ENCODE assay signal across 20 mouse cellular contexts in genomic region chr3:95756808-95757207, GRCm38 (mm10). TPM values are rescaled to one million over a fixed set of nuclear protein-coding genes. Genes with fewer than 3 reads are reported as not detected.
A peak's percentile ranks its signal among the peaks of the same experiment; 100 is the strongest.
DNase-seq lines count a peak whose midpoint lies in the region; ATAC-seq and TF ChIP-seq lines count a peak whose summit lies in the region.
"Had no signal": no experiment of that assay in that cellular context is flagged by ENCODE, and none has a peak within 500 bp of the region (broad histone marks: within the 10 kb centered on the region; RNA-seq: fewer than 3 reads in every experiment).

No protein-coding gene starts in this region.

- H3K27ac ChIP-seq in lung, postnatal 0 days (ENCODE audit: low read length) = no peak overlapping the region
- H3K27ac ChIP-seq in midbrain, postnatal 0 days (ENCODE audit: low read depth, low read length) = no peak overlapping the region
- H3K27ac ChIP-seq: embryonic facial prominence, embryonic 10.5 days; embryonic facial prominence, embryonic 12.5 days; forebrain, embryonic 10.5 days; forebrain, embryonic 12.5 days had no signal

- H3K4me3 ChIP-seq in lung, postnatal 0 days (ENCODE audit: low read depth, low read length) = no peak overlapping the region
- H3K4me3 ChIP-seq in midbrain, postnatal 0 days (ENCODE audit: low read depth, low read length) = no peak overlapping the region
- H3K4me3 ChIP-seq: embryonic facial prominence, embryonic 10.5 days; embryonic facial prominence, embryonic 12.5 days; forebrain, embryonic 10.5 days; forebrain, embryonic 12.5 days had no signal

- H3K27me3 ChIP-seq in lung, postnatal 0 days (replicated peaks; ENCODE audit: insufficient read depth, low read length) = no peaks in the 10 kb centered on the region
- H3K27me3 ChIP-seq in midbrain, postnatal 0 days (ENCODE audit: insufficient read depth, low read length) = no peaks in the 10 kb centered on the region
- H3K27me3 ChIP-seq: embryonic facial prominence, embryonic 12.5 days; forebrain, embryonic 12.5 days had no signal

- no peak for TF ChIP-seq CTCF in lung, postnatal 0 days (IDR thresholded peaks at IDR 0.05)
- TF ChIP-seq CTCF in midbrain, postnatal 0 days (IDR thresholded peaks at IDR 0.05) = no peak

- DNase-seq in adrenal gland, adult 2 months = peak; percentile 43
- DNase-seq in adrenal gland, postnatal 4 days (ENCODE audit: low spot score in 2 of 2) = no peak
- no peak for DNase-seq in lung, postnatal 0 days (ENCODE audit: low spot score)
- no peak for DNase-seq in lung, postnatal 25 days (ENCODE audit: low spot score)
- DNase-seq in fat pad, adult 2 months (ENCODE audit: extremely low read depth, low read depth, low spot score) = peak; percentile 82
- DNase-seq in right cerebral cortex, postnatal 25 days = no peak
- DNase-seq in midbrain, postnatal 0 days (ENCODE audit: low spot score) = no peak
- DNase-seq: adrenal gland, postnatal 10 days; adrenal gland, postnatal 25 days; cerebellum, adult 11-12 months; cerebellum, adult 2 months; cerebellum, adult 9-10 months; cerebellum, postnatal 10 days; cerebellum, postnatal 25 days had no signal

- H3K4me2 ChIP-seq in lung, postnatal 0 days (replicated peaks; ENCODE audit: low read depth, low read length) = no peak overlapping the region
- H3K4me2 ChIP-seq in midbrain, postnatal 0 days (ENCODE audit: low read depth, low read length, poor library complexity, severe bottlenecking) = no peak overlapping the region
- H3K4me2 ChIP-seq: embryonic facial prominence, embryonic 12.5 days; forebrain, embryonic 12.5 days had no signal

- no peaks in the 10 kb centered on the region for H3K9me3 ChIP-seq in lung, postnatal 0 days (ENCODE audit: low read length)
- H3K9me3 ChIP-seq in midbrain, postnatal 0 days (ENCODE audit: low read length) = no peaks in the 10 kb centered on the region
- H3K9me3 ChIP-seq: embryonic facial prominence, embryonic 10.5 days; embryonic facial prominence, embryonic 12.5 days; forebrain, embryonic 10.5 days; forebrain, embryonic 12.5 days had no signal

- ATAC-seq in lung, postnatal 0 days = no peak
- no peak for ATAC-seq in midbrain, postnatal 0 days (ENCODE audit: low FRiP score)
- ATAC-seq: forebrain, embryonic 14.5 days; forebrain, embryonic 16.5 days had no signal

- H3K36me3 ChIP-seq in lung, postnatal 0 days (ENCODE audit: insufficient read depth, low read length) = no peaks in the 10 kb centered on the region
- H3K36me3 ChIP-seq in midbrain, postnatal 0 days (ENCODE audit: insufficient read depth, low read length) = no peaks in the 10 kb centered on the region; the same call in 1 of the 2 replicates

- peaks cover 7% of the 10 kb centered on the region; the same call in 1 of the 2 replicates for H3K4me1 ChIP-seq in lung, postnatal 0 days (ENCODE audit: insufficient read depth, low read depth, low read length)
- H3K4me1 ChIP-seq in midbrain, postnatal 0 days (ENCODE audit: insufficient read depth, low read length) = no peaks in the 10 kb centered on the region

- no peak overlapping the region for H3K9ac ChIP-seq in lung, postnatal 0 days (replicated peaks; ENCODE audit: low read depth)
- H3K9ac ChIP-seq in midbrain, postnatal 0 days (replicated peaks; ENCODE audit: low read length, poor library complexity, severe bottlenecking) = no peak overlapping the region
- H3K9ac ChIP-seq: embryonic facial prominence, embryonic 12.5 days; forebrain, embryonic 12.5 days had no signal

- TF ChIP-seq EP300 in lung, postnatal 0 days (IDR thresholded peaks at IDR 0.05) = peak; percentile 18; the same call in 1 of the 2 replicates

- WGBS in lung, postnatal 0 days = 60% methylated on average over 2 of the region's 2 CpGs
- WGBS in midbrain, postnatal 0 days = 84% methylated on average over 2 of the region's 2 CpGs

RNA-seq across cellular contexts. Expression of gene Tars2, which starts 3.2 kb away (rescaled TPM):
- 10 to 100 TPM; 49.6 to 50.3 TPM for total RNA-seq in adrenal gland, adult 2 months (2021)
- 39.6 and 50.2 TPM in 2 replicates for polyA plus RNA-seq in adrenal gland, adult 2 months (2012; rRNA removed)
- 10 to 100 TPM; 48.2 to 51.7 TPM for total RNA-seq in adrenal gland, postnatal 4 days (2021)
- polyA plus RNA-seq in lung, postnatal 0 days (2015; fragmentation: Nextera tagmentation; extraction: Ambion mirVana) = 18.5 and 19.3 TPM in 2 replicates
- total RNA-seq in midbrain, postnatal 0 days (2014; rRNA removed) = 34.7 and 39.8 TPM in 2 replicates
- polyA plus RNA-seq in midbrain, postnatal 0 days (2015; fragmentation: Nextera tagmentation; extraction: Ambion mirVana) = 40.8 and 45.0 TPM in 2 replicates

RNA-seq across cellular contexts. Expression of gene Ecm1, which starts 17.4 kb away (rescaled TPM):
- 100 to 1,000 TPM; 716 to 736 TPM for total RNA-seq in adrenal gland, adult 2 months (2021)
- 917 and 1,104 TPM in 2 replicates for polyA plus RNA-seq in adrenal gland, adult 2 months (2012; rRNA removed)
- 100 to 1,000 TPM; 205 to 241 TPM for total RNA-seq in adrenal gland, postnatal 4 days (2021)
- polyA plus RNA-seq in lung, postnatal 0 days (2015; fragmentation: Nextera tagmentation; extraction: Ambion mirVana) = 94.3 and 107 TPM in 2 replicates
- 6.2 and 9.9 TPM in 2 replicates for total RNA-seq in midbrain, postnatal 0 days (2014; rRNA removed)
- polyA plus RNA-seq in midbrain, postnatal 0 days (2015; fragmentation: Nextera tagmentation; extraction: Ambion mirVana) = 9.7 and 10.8 TPM in 2 replicates

Comparison
In these comparisons a context has a peak if more than half of its experiments do, and no peak if none do; other contexts are left out.
1. DNase-seq: peak in adrenal gland, adult 2 months (single experiment) and fat pad, adult 2 months (single experiment); none in adrenal gland, postnatal 4 days (0 of 2), lung, postnatal 0 days (single experiment), lung, postnatal 25 days (single experiment), right cerebral cortex, postnatal 25 days (single experiment) and midbrain, postnatal 0 days (single experiment).
2. RNA of gene Ecm1, which starts 17.4 kb away (total RNA-seq): 716 to 736 TPM in adrenal gland, adult 2 months and 205 to 241 TPM in adrenal gland, postnatal 4 days; 6.2 to 9.9 TPM in midbrain, postnatal 0 days; every median in the first group is over 10 times any median in the second.